Mouse (Mus musculus) intestine, embryonic 15.5 days (tissue): ENCODE measurements around the gene Bzw1. TPM values are rescaled to one million over a fixed set of nuclear protein-coding genes. Genes with fewer than 3 reads are reported as not detected.

Experiments used
- ATAC-seq: fragments of 200-750 bp; cut with Nextera tagmentation; 2 replicates; pipeline ENCODE4 v1.8.0; 2017; ENCODE audit warnings: moderate TSS enrichment, moderate library complexity
- H3K27ac ChIP-seq: fragments of 300-500 bp; sonication (generic); 2 replicates; pipeline ENCODE4 v1.5.1; 2015; ENCODE audit warnings: mild to moderate bottlenecking, inconsistent platforms
- H3K27me3 ChIP-seq: fragments of 300-500 bp; sonication (generic); replicated peaks from 2 replicates; pipeline ENCODE4 v1.6.1; 2015; ENCODE audit warnings: inconsistent platforms
- H3K36me3 ChIP-seq: fragments of 300-500 bp; sonication (generic); 2 replicates; pipeline ENCODE4 v1.6.1; 2015; ENCODE audit warnings: inconsistent platforms
- H3K4me1 ChIP-seq: fragments of 300-500 bp; sonication (generic); replicated peaks from 2 replicates; pipeline ENCODE4 v1.6.1; 2015; ENCODE audit warnings: inconsistent platforms
- H3K4me2 ChIP-seq: fragments of 300-500 bp; sonication (generic); replicated peaks from 2 replicates; pipeline ENCODE4 v1.6.1; 2015; ENCODE audit warnings: mild to moderate bottlenecking, inconsistent platforms
- H3K4me3 ChIP-seq: fragments of 300-500 bp; sonication (generic); replicated peaks from 2 replicates; pipeline ENCODE4 v1.5.1; 2015; ENCODE audit warnings: inconsistent platforms
- H3K9ac ChIP-seq: fragments of 300-500 bp; sonication (generic); 2 replicates; pipeline ENCODE4 v1.6.1; 2015; ENCODE audit warnings: inconsistent platforms
- H3K9me3 ChIP-seq: fragments of 300-500 bp; sonication (generic); 2 replicates; pipeline ENCODE4 v1.6.1; 2016; ENCODE audit warnings: inconsistent platforms
- WGBS: fragments of 180-500 bp; shearing (Covaris S2); methylation state at CpG from one replicate; pipeline ENCODE4 v1.1.7; 2015; 5-methylcytosine and 5-hydroxymethylcytosine counted together
- polyA plus RNA-seq: library from polyadenylated mRNA; unstranded; fragments of >200 nt; fragmentation: Nextera tagmentation; extraction: Ambion mirVana; gene quantifications from 2 replicates; pipeline ENCODE4 v1.2.1, GENCODE M21; 2015

Gene Bzw1
- 294 and 358 TPM in 2 replicates for polyA plus RNA-seq

GRCm38 (mm10) chr1:58392652-58393283 lies at the start of gene Bzw1:
Gene Bzw1, plus strand, starts transcription at chr1:58392898.
- no peaks in the 10 kb centered on the region for H3K9me3 ChIP-seq
- peak within 1 kb of the TSS; percentile 74 for H3K4me2 ChIP-seq
- no peaks in the 10 kb centered on the region for H3K27me3 ChIP-seq
- H3K4me1 ChIP-seq, result peaks cover 8% of the 10 kb centered on the region
- H3K27ac ChIP-seq, result peak within 1 kb of the TSS; percentile 97
- H3K36me3 ChIP-seq, result peaks cover 14% of the 10 kb centered on the region; the same call in 1 of the 2 replicates
- under 1% methylated on average over 51 of the region's 61 CpGs for WGBS
- ATAC-seq, result peak; percentile 99
- H3K9ac ChIP-seq, result peak within 1 kb of the TSS; percentile 91
- H3K4me3 ChIP-seq, result peak within 1 kb of the TSS; percentile 97

DNA sequence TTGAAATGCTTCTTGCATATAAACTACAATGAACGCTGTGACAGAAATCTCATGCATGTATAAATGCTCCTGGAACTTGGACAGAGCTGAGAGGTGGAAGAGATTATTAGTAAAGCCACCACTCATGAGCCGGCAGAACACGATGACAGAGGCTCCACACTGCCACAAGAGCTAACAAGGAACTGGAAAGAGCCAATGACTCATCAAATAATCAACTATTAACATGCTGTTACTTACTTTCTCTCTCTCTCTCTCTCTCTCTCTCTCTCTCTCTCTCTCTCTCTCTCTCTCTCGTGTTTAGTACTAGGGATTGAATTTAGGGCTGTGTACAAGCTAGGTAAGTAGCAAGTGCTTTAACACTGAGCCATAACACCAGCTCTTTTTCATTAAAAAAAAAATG lies 48.8 kb upstream of the Bzw1 start:
- Histone ChIP-seq H3K4me3 (no peak overlapping the region), H3K9ac (no peak overlapping the region), H3K27ac (no peak overlapping the region), H3K36me3 (no peaks in the 10 kb centered on the region), H3K4me2 (no peak overlapping the region), H3K9me3 (no peaks in the 10 kb centered on the region), H3K27me3 (no peaks in the 10 kb centered on the region), H3K4me1 (no peaks in the 10 kb centered on the region)
- ATAC-seq, result 0 out of 2 replicates have a peak, but pooled peaks have one; percentile 39
- 72% methylated on average over 4 of the region's 4 CpGs for WGBS

GRCm38 (mm10) chr1:58344570-58344969 lies 48.1 kb upstream of the Bzw1 start:
- no peak overlapping the region for H3K4me3 ChIP-seq
- H3K27ac ChIP-seq, result no peak overlapping the region
- H3K9ac ChIP-seq, result no peak overlapping the region
- no peaks in the 10 kb centered on the region for H3K4me1 ChIP-seq
- no peak for ATAC-seq
- no peak overlapping the region for H3K4me2 ChIP-seq
- no peaks in the 10 kb centered on the region for H3K9me3 ChIP-seq
- WGBS, result 86% methylated on average over 5 of the region's 5 CpGs
- no peaks in the 10 kb centered on the region for H3K36me3 ChIP-seq
- H3K27me3 ChIP-seq, result no peaks in the 10 kb centered on the region

DNA sequence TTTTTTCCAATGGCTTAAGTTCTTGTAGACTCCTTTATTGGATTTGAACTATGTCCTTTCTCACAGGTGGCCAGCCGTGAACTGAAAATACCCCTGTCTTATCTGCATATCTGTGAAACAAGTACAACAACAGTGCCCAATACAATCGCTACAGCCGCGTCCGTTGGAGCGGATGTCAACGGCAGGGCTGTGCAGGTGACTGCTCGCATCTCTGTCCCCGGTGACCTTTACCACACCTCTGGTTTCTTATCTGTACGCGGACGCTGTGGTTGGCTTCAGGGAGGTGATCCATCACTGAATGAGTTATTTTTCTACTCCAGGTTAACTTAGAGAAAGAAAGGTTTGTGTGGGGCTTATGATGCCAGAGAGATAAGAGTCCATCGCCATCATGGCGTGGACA lies 46.5 kb upstream of the Bzw1 start:
- H3K27me3 ChIP-seq, result no peaks in the 10 kb centered on the region
- H3K9ac ChIP-seq, result no peak overlapping the region
- 64% methylated on average over 14 of the region's 14 CpGs for WGBS
- no peaks in the 10 kb centered on the region for H3K4me1 ChIP-seq
- ATAC-seq, result peak; percentile 62
- no peaks in the 10 kb centered on the region for H3K9me3 ChIP-seq
- no peak overlapping the region for H3K4me3 ChIP-seq
- no peaks in the 10 kb centered on the region for H3K36me3 ChIP-seq
- H3K4me2 ChIP-seq, result 0 out of 2 replicates have a peak overlapping the region, but pooled peaks have one; percentile 17
- no peak overlapping the region for H3K27ac ChIP-seq

GRCm38 (mm10) chr1:58348712-58349111 lies 44.0 kb upstream of the Bzw1 start:
- peaks cover 4% of the 10 kb centered on the region; the same call in 1 of the 2 replicates for H3K4me1 ChIP-seq
- H3K27me3 ChIP-seq, result no peaks in the 10 kb centered on the region
- ATAC-seq, result no peak
- H3K4me2 ChIP-seq, result no peak overlapping the region
- no peaks in the 10 kb centered on the region for H3K9me3 ChIP-seq
- 77% methylated on average over 6 of the region's 6 CpGs for WGBS
- H3K4me3 ChIP-seq, result no peak overlapping the region
- no peak overlapping the region for H3K9ac ChIP-seq
- H3K36me3 ChIP-seq, result no peaks in the 10 kb centered on the region
- H3K27ac ChIP-seq, result no peak overlapping the region

DNA sequence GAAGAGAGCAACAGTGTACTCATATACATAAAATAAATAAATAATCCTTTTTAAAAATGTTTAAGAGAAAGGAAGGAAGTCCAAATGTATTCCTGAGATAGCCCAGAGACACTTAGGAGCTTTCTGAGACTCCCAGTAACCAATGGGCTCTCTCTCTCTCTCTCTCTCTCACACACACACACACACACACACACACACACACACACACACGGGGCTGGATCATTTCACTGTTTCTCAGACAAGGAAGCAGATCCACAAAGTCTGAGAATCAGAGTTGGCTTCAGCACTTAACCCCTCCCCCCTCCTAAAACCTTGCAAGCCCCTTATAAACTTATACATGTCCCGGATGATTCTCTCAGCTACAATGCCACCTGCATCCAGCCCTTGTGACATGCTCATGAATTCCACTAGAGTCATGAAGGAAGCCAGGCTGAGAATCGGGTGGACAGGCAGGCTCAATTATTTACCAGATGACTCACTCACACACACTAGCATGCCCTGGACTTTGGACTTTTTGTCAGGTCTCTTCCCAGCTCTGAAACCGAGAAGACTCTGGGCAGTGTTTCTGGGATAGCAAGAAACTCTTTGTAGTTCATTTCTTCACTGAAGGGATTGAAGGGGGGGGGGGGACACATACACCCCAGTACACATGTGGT lies 39.3 kb upstream of the Bzw1 start:
- WGBS, result 14% methylated on average over 4 of the region's 4 CpGs
- Histone ChIP-seq H3K9ac (no peak overlapping the region), H3K4me1 (peaks cover 4% of the 10 kb centered on the region; the same call in 1 of the 2 replicates), H3K4me3 (no peak overlapping the region), H3K27me3 (no peaks in the 10 kb centered on the region), H3K9me3 (no peaks in the 10 kb centered on the region), H3K27ac (peak overlapping the region; percentile 70), H3K36me3 (no peaks in the 10 kb centered on the region), H3K4me2 (no peak overlapping the region)
- peak; percentile 94 for ATAC-seq

DNA sequence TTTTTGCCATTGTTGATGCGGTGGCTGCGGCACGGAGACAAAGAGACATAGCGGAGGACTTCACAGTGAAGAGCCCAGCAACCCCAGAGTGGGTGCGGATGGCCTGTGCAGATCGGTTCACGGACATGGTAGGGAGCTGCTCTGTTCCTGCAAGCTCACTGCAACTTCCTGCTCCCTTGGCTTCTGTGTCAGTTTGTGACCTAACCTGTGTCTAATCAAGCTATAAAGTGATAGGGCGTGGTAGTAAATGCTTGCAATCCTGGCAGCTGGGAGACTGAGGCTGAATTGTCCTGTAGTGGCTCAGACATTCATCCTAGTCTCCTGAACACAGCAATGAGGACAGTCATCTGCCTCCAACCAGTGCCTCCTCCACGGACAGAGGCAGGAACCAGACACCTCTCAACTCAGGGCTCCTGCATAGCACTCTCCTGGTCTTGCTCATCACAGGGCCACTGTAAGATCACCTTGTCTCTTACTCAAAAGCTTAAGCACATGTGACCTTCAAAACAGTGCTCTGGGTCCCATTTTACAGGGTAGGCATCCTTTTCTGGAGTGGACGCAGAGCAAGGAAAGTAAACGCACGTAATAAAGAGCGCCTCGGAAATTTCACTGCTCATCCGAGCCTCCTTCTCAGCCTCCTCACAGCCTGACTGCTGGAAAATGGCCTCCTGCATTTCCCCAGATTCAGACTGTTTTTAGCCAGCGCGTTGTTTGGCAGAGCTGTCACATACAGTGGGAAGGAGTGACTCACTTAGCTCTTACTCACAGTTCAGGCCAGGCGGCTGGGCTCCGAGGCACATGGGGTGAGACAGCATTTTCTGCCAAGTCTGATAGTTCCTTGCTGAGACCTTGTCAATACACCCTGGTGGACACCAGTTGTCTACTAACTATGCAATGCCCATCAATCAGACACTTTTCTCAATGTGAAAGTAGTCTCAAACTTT lies 33.5 kb upstream of the Bzw1 start:
- Histone ChIP-seq H3K9me3 (no peaks in the 10 kb centered on the region), H3K4me2 (no peak overlapping the region), H3K4me1 (0 out of 2 replicates have a peak, but pooled peaks cover 5% of the 10 kb centered on the region), H3K27ac (peak overlapping the region; percentile 22; the same call in 1 of the 2 replicates), H3K4me3 (no peak overlapping the region), H3K36me3 (no peaks in the 10 kb centered on the region), H3K9ac (no peak overlapping the region), H3K27me3 (no peaks in the 10 kb centered on the region)
- 67% methylated on average over 19 of the region's 19 CpGs for WGBS
- peak; percentile 79 for ATAC-seq

DNA sequence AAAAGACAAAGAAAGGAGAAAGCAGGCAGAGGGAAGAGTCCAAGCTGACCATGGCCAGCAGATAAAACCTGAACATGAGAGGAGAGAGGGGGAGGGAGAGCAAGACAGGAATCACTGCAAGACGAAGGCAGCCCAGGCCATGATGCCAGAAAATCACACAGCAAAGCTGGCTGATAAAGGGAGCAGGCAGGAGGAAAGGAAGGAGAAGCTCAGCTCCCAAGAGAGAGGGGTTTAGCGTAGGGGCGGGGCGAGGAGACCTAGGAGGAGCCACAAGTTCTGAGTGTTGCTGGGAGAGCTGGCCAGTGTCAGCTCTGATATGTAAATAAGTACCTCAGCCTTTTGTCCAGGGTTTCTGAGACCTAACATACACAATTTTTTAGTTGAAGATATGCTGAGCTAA lies 30.4 kb upstream of the Bzw1 start:
- no peak for ATAC-seq
- WGBS, result 52% methylated on average over 4 of the region's 4 CpGs
- no peak overlapping the region for H3K27ac ChIP-seq

GRCm38 (mm10) chr1:58364551-58364950 lies 28.1 kb upstream of the Bzw1 start:
- Histone ChIP-seq H3K4me2 (no peak overlapping the region), H3K4me1 (no peaks in the 10 kb centered on the region), H3K36me3 (no peaks in the 10 kb centered on the region), H3K9me3 (no peaks in the 10 kb centered on the region), H3K4me3 (no peak overlapping the region), H3K27ac (no peak overlapping the region), H3K9ac (no peak overlapping the region), H3K27me3 (no peaks in the 10 kb centered on the region)
- ATAC-seq, result no peak
- 88% methylated on average over 12 of the region's 12 CpGs for WGBS

More for the DNA sequence above, 30.4 kb upstream of the Bzw1 start:
- Histone ChIP-seq H3K36me3 (no peaks in the 10 kb centered on the region), H3K4me2 (no peak overlapping the region), H3K4me1 (0 out of 2 replicates have a peak, but pooled peaks cover 5% of the 10 kb centered on the region), H3K4me3 (no peak overlapping the region), H3K9me3 (no peaks in the 10 kb centered on the region), H3K9ac (no peak overlapping the region), H3K27me3 (no peaks in the 10 kb centered on the region)

DNA sequence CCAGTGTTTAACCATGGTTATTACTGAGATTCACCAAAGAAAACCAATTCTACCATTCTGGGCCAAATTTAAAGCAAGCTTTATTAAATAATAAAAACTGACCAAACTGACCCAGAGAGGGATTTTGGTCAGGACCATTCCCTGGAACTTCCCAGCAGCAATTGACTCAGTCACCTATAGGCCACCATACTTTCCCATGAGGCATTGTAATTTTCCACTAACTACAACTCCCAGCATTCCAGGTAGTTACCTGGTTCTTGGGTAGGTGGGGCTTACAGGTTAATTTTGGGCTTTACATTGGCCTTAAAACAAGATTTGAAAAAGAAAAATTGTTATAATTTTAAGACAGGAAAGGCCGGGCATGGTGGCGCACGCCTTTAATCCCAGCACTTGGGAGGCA lies 26.9 kb upstream of the Bzw1 start:
- no peaks in the 10 kb centered on the region for H3K4me1 ChIP-seq
- no peak overlapping the region for H3K4me2 ChIP-seq
- no peaks in the 10 kb centered on the region for H3K36me3 ChIP-seq
- no peak overlapping the region for H3K4me3 ChIP-seq
- H3K9me3 ChIP-seq, result no peaks in the 10 kb centered on the region
- WGBS, result 96% methylated on average over 3 of the region's 3 CpGs
- H3K27ac ChIP-seq, result no peak overlapping the region
- no peaks in the 10 kb centered on the region for H3K27me3 ChIP-seq
- no peak for ATAC-seq
- no peak overlapping the region for H3K9ac ChIP-seq

GRCm38 (mm10) chr1:58366737-58367471 lies 25.8 kb upstream of the Bzw1 start:
- no peak overlapping the region for H3K9ac ChIP-seq
- H3K4me2 ChIP-seq, result no peak overlapping the region
- 78% methylated on average over 12 of the region's 12 CpGs for WGBS
- no peaks in the 10 kb centered on the region for H3K36me3 ChIP-seq
- no peak overlapping the region for H3K4me3 ChIP-seq
- no peak overlapping the region for H3K27ac ChIP-seq
- H3K27me3 ChIP-seq, result no peaks in the 10 kb centered on the region
- no peaks in the 10 kb centered on the region for H3K9me3 ChIP-seq
- ATAC-seq, result peak; percentile 74
- no peaks in the 10 kb centered on the region for H3K4me1 ChIP-seq
